Mouse (Mus musculus) midbrain, embryonic 15.5 days (tissue): ENCODE results near the gene Sap30bp. TPM values are rescaled to one million over a fixed set of nuclear protein-coding genes. Genes with fewer than 3 reads are reported as not detected.
A peak's percentile ranks its signal among the peaks of the same experiment; 100 is the strongest.

Experiments used
- ATAC-seq: fragments of 200-750 bp; cut with Nextera tagmentation; replicated peaks from 2 replicates; pipeline ENCODE4 v1.8.0; 2017; ENCODE audit warnings: moderate TSS enrichment
- H3K27ac ChIP-seq: fragments of 300-500 bp; sonication (generic); 2 replicates; pipeline ENCODE4 v1.5.1; 2015; ENCODE audit warnings: mild to moderate bottlenecking, inconsistent platforms
- H3K27me3 ChIP-seq: fragments of 300-500 bp; sonication (generic); replicated peaks from 2 replicates; pipeline ENCODE4 v1.6.1; 2015; ENCODE audit warnings: inconsistent platforms
- H3K36me3 ChIP-seq: fragments of 300-500 bp; sonication (generic); replicated peaks from 2 replicates; pipeline ENCODE4 v1.6.1; 2015; ENCODE audit warnings: inconsistent platforms
- H3K4me1 ChIP-seq: fragments of 300-500 bp; sonication (generic); 2 replicates; pipeline ENCODE4 v1.6.1; 2015; ENCODE audit warnings: inconsistent platforms
- H3K4me2 ChIP-seq: fragments of 300-500 bp; sonication (generic); 2 replicates; pipeline ENCODE4 v1.6.1; 2015; ENCODE audit warnings: inconsistent platforms, mild to moderate bottlenecking, moderate library complexity
- H3K4me3 ChIP-seq: fragments of 300-500 bp; sonication (generic); 2 replicates; pipeline ENCODE4 v1.5.1; 2015; ENCODE audit warnings: mild to moderate bottlenecking, inconsistent platforms
- H3K9ac ChIP-seq: fragments of 300-500 bp; sonication (generic); 2 replicates; pipeline ENCODE4 v1.6.1; 2015; ENCODE audit warnings: mild to moderate bottlenecking, inconsistent platforms
- H3K9me3 ChIP-seq: fragments of 300-500 bp; sonication (generic); 2 replicates; pipeline ENCODE4 v1.6.1; 2016; ENCODE audit warnings: inconsistent platforms
- WGBS: fragments of 180-500 bp; shearing (Covaris S2); methylation state at CpG from one replicate; pipeline ENCODE4 v1.1.7; 2015; ENCODE audit warnings: mixed read lengths; 5-methylcytosine and 5-hydroxymethylcytosine counted together
- polyA plus RNA-seq: library from polyadenylated mRNA; unstranded; fragments of >200 nt; fragmentation: Nextera tagmentation; extraction: Ambion mirVana; gene quantifications from 2 replicates; pipeline ENCODE4 v1.2.1, GENCODE M21; 2015

The Sap30bp gene
- polyA plus RNA-seq = 52.1 and 53.1 TPM in 2 replicates

GRCm38 (mm10) chr11:115933108-115933746 is at the start of gene Sap30bp, which contains the start of gene Recql5:
TSS of gene Sap30bp (plus strand) at chr11:115933282.
TSS of gene Recql5 (minus strand) at chr11:115933477.
- Histone ChIP-seq H3K9me3 (no peaks in the 10 kb centered on the region), H3K27me3 (no peaks in the 10 kb centered on the region), H3K4me3 (peak within 1 kb of the TSS; percentile 86), H3K4me1 (peaks cover 31% of the 10 kb centered on the region), H3K9ac (peak within 1 kb of the TSS; percentile 81), H3K36me3 (peaks cover 21% of the 10 kb centered on the region), H3K4me2 (peak within 1 kb of the TSS; percentile 85), H3K27ac (peak within 1 kb of the TSS; percentile 75)
- WGBS = under 1% methylated on average over 28 of the region's 28 CpGs
- peak; percentile 99 for ATAC-seq

GRCm38 (mm10) chr11:115884361-115884760 is 48.7 kb upstream of the Sap30bp start:
- Histone ChIP-seq H3K9ac (no peak overlapping the region), H3K4me1 (no peaks in the 10 kb centered on the region), H3K4me2 (no peak overlapping the region), H3K27ac (no peak overlapping the region), H3K4me3 (no peak overlapping the region), H3K9me3 (no peaks in the 10 kb centered on the region), H3K36me3 (no peaks in the 10 kb centered on the region), H3K27me3 (no peaks in the 10 kb centered on the region)
- 92% methylated on average over 3 of the region's 3 CpGs for WGBS
- no peak for ATAC-seq

GRCm38 (mm10) chr11:115885281-115885680 is 47.8 kb upstream of the Sap30bp start:
- H3K27ac ChIP-seq = no peak overlapping the region
- no peaks in the 10 kb centered on the region for H3K9me3 ChIP-seq
- H3K27me3 ChIP-seq = no peaks in the 10 kb centered on the region
- 73% methylated on average over 11 of the region's 11 CpGs for WGBS
- no peak overlapping the region for H3K9ac ChIP-seq
- H3K4me1 ChIP-seq = no peaks in the 10 kb centered on the region
- no peak for ATAC-seq
- H3K4me3 ChIP-seq = no peak overlapping the region
- H3K36me3 ChIP-seq = no peaks in the 10 kb centered on the region
- no peak overlapping the region for H3K4me2 ChIP-seq

- no peaks in the 10 kb centered on the region for H3K9me3 ChIP-seq
- 91% methylated on average over 11 of the region's 11 CpGs for WGBS
- no peaks in the 10 kb centered on the region for H3K36me3 ChIP-seq
- no peaks in the 10 kb centered on the region for H3K4me1 ChIP-seq
- H3K4me3 ChIP-seq = no peak overlapping the region
- H3K27ac ChIP-seq = no peak overlapping the region
- ATAC-seq = no peak
- no peak overlapping the region for H3K4me2 ChIP-seq
- H3K9ac ChIP-seq = no peak overlapping the region
- H3K27me3 ChIP-seq = no peaks in the 10 kb centered on the region
Observed at GRCm38 (mm10) chr11:115886446-115886845, 46.6 kb upstream of the Sap30bp start.

GRCm38 (mm10) chr11:115888020-115888419 is 45.1 kb upstream of the Sap30bp start:
- Histone ChIP-seq H3K27me3 (no peaks in the 10 kb centered on the region), H3K9me3 (no peaks in the 10 kb centered on the region), H3K4me3 (no peak overlapping the region), H3K36me3 (no peaks in the 10 kb centered on the region), H3K27ac (no peak overlapping the region), H3K9ac (no peak overlapping the region), H3K4me1 (no peaks in the 10 kb centered on the region), H3K4me2 (no peak overlapping the region)
- 85% methylated on average over 5 of the region's 5 CpGs for WGBS
- ATAC-seq = no peak

GRCm38 (mm10) chr11:115889159-115889558 is 43.9 kb upstream of the Sap30bp start:
- no peak for ATAC-seq
- Histone ChIP-seq H3K36me3 (no peaks in the 10 kb centered on the region), H3K4me2 (no peak overlapping the region), H3K4me3 (no peak overlapping the region), H3K4me1 (no peaks in the 10 kb centered on the region), H3K27me3 (no peaks in the 10 kb centered on the region), H3K9me3 (no peaks in the 10 kb centered on the region), H3K9ac (no peak overlapping the region), H3K27ac (no peak overlapping the region)
- 89% methylated on average over 6 of the region's 6 CpGs for WGBS

- 0 out of 2 replicates have a peak, but pooled peaks cover 4% of the 10 kb centered on the region for H3K36me3 ChIP-seq
- WGBS = 60% methylated on average over 6 of the region's 6 CpGs
Observed at GRCm38 (mm10) chr11:115892213-115892612, 40.9 kb upstream of the Sap30bp start.

GRCm38 (mm10) chr11:115893071-115893470 is 40.0 kb upstream of the Sap30bp start:
- H3K9me3 ChIP-seq = no peaks in the 10 kb centered on the region
- WGBS = 91% methylated on average over 9 of the region's 9 CpGs
- H3K4me1 ChIP-seq = no peaks in the 10 kb centered on the region
- ATAC-seq = no peak
- 0 out of 2 replicates have a peak, but pooled peaks cover 4% of the 10 kb centered on the region for H3K36me3 ChIP-seq
- H3K4me3 ChIP-seq = no peak overlapping the region
- H3K27ac ChIP-seq = no peak overlapping the region
- no peak overlapping the region for H3K4me2 ChIP-seq
- H3K27me3 ChIP-seq = no peaks in the 10 kb centered on the region
- no peak overlapping the region for H3K9ac ChIP-seq

More at GRCm38 (mm10) chr11:115892213-115892612, 40.9 kb upstream of the Sap30bp start:
- no peak overlapping the region for H3K4me2 ChIP-seq
- no peak for ATAC-seq
- no peak overlapping the region for H3K9ac ChIP-seq
- no peaks in the 10 kb centered on the region for H3K27me3 ChIP-seq
- H3K27ac ChIP-seq = no peak overlapping the region
- H3K4me1 ChIP-seq = no peaks in the 10 kb centered on the region
- H3K4me3 ChIP-seq = no peak overlapping the region
- H3K9me3 ChIP-seq = no peaks in the 10 kb centered on the region

GRCm38 (mm10) chr11:115894755-115895520 is 38.1 kb upstream of the Sap30bp start:
- no peak for ATAC-seq
- H3K4me1 ChIP-seq = no peaks in the 10 kb centered on the region
- H3K4me3 ChIP-seq = no peak overlapping the region
- no peaks in the 10 kb centered on the region for H3K27me3 ChIP-seq
- H3K9ac ChIP-seq = no peak overlapping the region
- no peak overlapping the region for H3K27ac ChIP-seq
- no peak overlapping the region for H3K4me2 ChIP-seq
- H3K36me3 ChIP-seq = 0 out of 2 replicates have a peak, but pooled peaks cover 4% of the 10 kb centered on the region
- WGBS = 76% methylated on average over 14 of the region's 14 CpGs
- no peaks in the 10 kb centered on the region for H3K9me3 ChIP-seq

GRCm38 (mm10) chr11:115898446-115898845 is 34.6 kb upstream of the Sap30bp start:
- H3K27ac ChIP-seq = no peak overlapping the region
- H3K4me3 ChIP-seq = no peak overlapping the region
- 0 out of 2 replicates have a peak, but pooled peaks cover 4% of the 10 kb centered on the region for H3K36me3 ChIP-seq
- no peak for ATAC-seq
- 90% methylated on average over 7 of the region's 7 CpGs for WGBS
- no peak overlapping the region for H3K9ac ChIP-seq
- no peaks in the 10 kb centered on the region for H3K27me3 ChIP-seq
- H3K9me3 ChIP-seq = no peaks in the 10 kb centered on the region
- H3K4me2 ChIP-seq = no peak overlapping the region
- H3K4me1 ChIP-seq = 0 out of 2 replicates have a peak, but pooled peaks cover 3% of the 10 kb centered on the region

- H3K9me3 ChIP-seq = no peaks in the 10 kb centered on the region
- H3K4me3 ChIP-seq = no peak overlapping the region
- no peak overlapping the region for H3K9ac ChIP-seq
- ATAC-seq = no peak
- no peak overlapping the region for H3K4me2 ChIP-seq
- H3K27ac ChIP-seq = no peak overlapping the region
- 0 out of 2 replicates have a peak, but pooled peaks cover 4% of the 10 kb centered on the region for H3K36me3 ChIP-seq
- H3K27me3 ChIP-seq = no peaks in the 10 kb centered on the region
- WGBS = 19% methylated on average over 4 of the region's 4 CpGs
- 0 out of 2 replicates have a peak, but pooled peaks cover 3% of the 10 kb centered on the region for H3K4me1 ChIP-seq
Observed at GRCm38 (mm10) chr11:115898886-115899285, 34.2 kb upstream of the Sap30bp start.

GRCm38 (mm10) chr11:115899486-115900266 is 33.4 kb upstream of the Sap30bp start, which contains the start of gene Smim5:
TSS of gene Smim5 (plus strand) at chr11:115899966.
- no peak within 1 kb of the TSS for H3K9ac ChIP-seq
- no peak within 1 kb of the TSS for H3K4me3 ChIP-seq
- 0 out of 2 replicates have a peak, but pooled peaks cover 4% of the 10 kb centered on the region for H3K36me3 ChIP-seq
- 0 out of 2 replicates have a peak, but pooled peaks cover 3% of the 10 kb centered on the region for H3K4me1 ChIP-seq
- 32% methylated on average over 16 of the region's 16 CpGs for WGBS
- H3K27me3 ChIP-seq = no peaks in the 10 kb centered on the region
- no peak within 1 kb of the TSS for H3K27ac ChIP-seq
- H3K4me2 ChIP-seq = no peak within 1 kb of the TSS
- H3K9me3 ChIP-seq = no peaks in the 10 kb centered on the region
- no peak for ATAC-seq
